Mouse (Mus musculus) intestine, postnatal 0 days (tissue): ENCODE results near the gene Anks1. TPM values are rescaled to one million over a fixed set of nuclear protein-coding genes. Genes with fewer than 3 reads are reported as not detected.

Source experiments
- ATAC-seq: fragments of 200-750 bp; cut with Nextera tagmentation; 2 replicates; pipeline ENCODE4 v1.8.0; 2017; ENCODE audit warnings: mild to moderate bottlenecking, moderate TSS enrichment, moderate library complexity
- H3K27ac ChIP-seq: fragments of 300-500 bp; sonication (generic); 2 replicates; pipeline ENCODE4 v1.5.1; 2014; ENCODE audit warnings: mild to moderate bottlenecking, low read depth, low read length, moderate library complexity
- H3K27me3 ChIP-seq: fragments of 300-500 bp; sonication (generic); replicated peaks from 2 replicates; pipeline ENCODE4 v1.6.1; 2014; ENCODE audit warnings: low read length, mixed read lengths; ENCODE audit not compliant: control insufficient read depth, insufficient read depth
- H3K36me3 ChIP-seq: fragments of 300-500 bp; sonication (generic); 2 replicates; pipeline ENCODE4 v1.6.1; 2014; ENCODE audit warnings: mild to moderate bottlenecking, moderate library complexity; ENCODE audit not compliant: control insufficient read depth, insufficient read depth
- H3K4me1 ChIP-seq: fragments of 300-500 bp; sonication (generic); replicated peaks from 2 replicates; pipeline ENCODE4 v1.6.1; 2014; ENCODE audit warnings: antibody characterized with exemption, low read length, mixed read lengths; ENCODE audit not compliant: control insufficient read depth, insufficient read depth
- H3K4me2 ChIP-seq: fragments of 300-500 bp; sonication (generic); replicated peaks from 2 replicates; pipeline ENCODE4 v1.6.1; 2014; ENCODE audit warnings: low read depth, mild to moderate bottlenecking, moderate library complexity
- H3K4me3 ChIP-seq: fragments of 300-500 bp; sonication (generic); 2 replicates; pipeline ENCODE4 v1.5.1; 2014; ENCODE audit warnings: low read depth, low read length
- H3K9ac ChIP-seq: fragments of 300-500 bp; sonication (generic); 2 replicates; pipeline ENCODE4 v1.6.1; 2014; ENCODE audit warnings: mild to moderate bottlenecking, low read depth, low read length
- H3K9me3 ChIP-seq: fragments of 300-500 bp; sonication (generic); 2 replicates; pipeline ENCODE4 v1.6.1; 2016; ENCODE audit warnings: mixed run types; ENCODE audit not compliant: control insufficient read depth
- CTCF ChIP-seq: sonication (generic); IDR thresholded peaks from 2 replicates; pipeline ENCODE4 v1.5.1; 2016; ENCODE audit warnings: low read depth, mild to moderate bottlenecking, control low read depth, antibody characterized with exemption, moderate library complexity
- WGBS: fragments of 180-500 bp; shearing (Covaris S2); extraction: QIAGEN DNeasy Blood & Tissue Kit; methylation state at CpG from one replicate; pipeline ENCODE4 v1.1.7; 2014; 5-methylcytosine and 5-hydroxymethylcytosine counted together
- polyA plus RNA-seq: library from polyadenylated mRNA; unstranded; fragments of >200 nt; fragmentation: Nextera tagmentation; extraction: Ambion mirVana; gene quantifications from 2 replicates; pipeline ENCODE4 v1.2.1, GENCODE M21; 2015

Gene Anks1
- 9.8 and 10.0 TPM in 2 replicates for polyA plus RNA-seq

GRCm38 (mm10) chr17:27908888-27909621 lies at the start of gene Anks1:
Gene Anks1, plus strand, starts transcription at chr17:27909306.
- Histone ChIP-seq H3K4me3 (peak within 1 kb of the TSS; percentile 95), H3K9ac (peak within 1 kb of the TSS; percentile 79), H3K4me1 (no peaks in the 10 kb centered on the region), H3K27ac (peak within 1 kb of the TSS; percentile 92), H3K4me2 (peak within 1 kb of the TSS; percentile 89), H3K9me3 (no peaks in the 10 kb centered on the region), H3K36me3 (0 out of 2 replicates have a peak, but pooled peaks cover 9% of the 10 kb centered on the region), H3K27me3 (no peaks in the 10 kb centered on the region)
- ATAC-seq, result peak; percentile 88
- 0 out of 2 replicates have a peak, but pooled peaks have one; percentile 0 for TF ChIP-seq CTCF
- WGBS, result under 1% methylated on average over 56 of the region's 78 CpGs

GRCm38 (mm10) chr17:27865461-27865860 lies 43.6 kb upstream of the Anks1 start:
- ATAC-seq, result no peak
- Histone ChIP-seq H3K9ac (no peak overlapping the region), H3K4me1 (no peaks in the 10 kb centered on the region), H3K4me2 (no peak overlapping the region), H3K27me3 (no peaks in the 10 kb centered on the region), H3K4me3 (no peak overlapping the region), H3K27ac (no peak overlapping the region), H3K36me3 (no peaks in the 10 kb centered on the region), H3K9me3 (no peaks in the 10 kb centered on the region)
- TF ChIP-seq CTCF, result peak; percentile 53
- WGBS, result 61% methylated on average over 2 of the region's 2 CpGs

GRCm38 (mm10) chr17:27866737-27867136 lies 42.4 kb upstream of the Anks1 start:
- no peak for ATAC-seq
- no peaks in the 10 kb centered on the region for H3K27me3 ChIP-seq
- no peaks in the 10 kb centered on the region for H3K36me3 ChIP-seq
- no peak overlapping the region for H3K4me3 ChIP-seq
- H3K9me3 ChIP-seq, result no peaks in the 10 kb centered on the region
- WGBS, result 61% methylated on average over 4 of the region's 4 CpGs
- H3K4me2 ChIP-seq, result no peak overlapping the region
- no peaks in the 10 kb centered on the region for H3K4me1 ChIP-seq
- no peak overlapping the region for H3K9ac ChIP-seq
- no peak for TF ChIP-seq CTCF
- no peak overlapping the region for H3K27ac ChIP-seq

GRCm38 (mm10) chr17:27871851-27872250 lies 37.3 kb upstream of the Anks1 start:
- Histone ChIP-seq H3K9ac (no peak overlapping the region), H3K4me1 (peaks cover 7% of the 10 kb centered on the region; the same call in 1 of the 2 replicates), H3K4me2 (no peak overlapping the region), H3K27ac (no peak overlapping the region), H3K27me3 (no peaks in the 10 kb centered on the region), H3K36me3 (no peaks in the 10 kb centered on the region), H3K9me3 (no peaks in the 10 kb centered on the region), H3K4me3 (no peak overlapping the region)
- ATAC-seq, result no peak
- TF ChIP-seq CTCF, result no peak
- 82% methylated on average over 3 of the region's 3 CpGs for WGBS

GRCm38 (mm10) chr17:27873583-27873982 lies 35.5 kb upstream of the Anks1 start:
- no peak overlapping the region for H3K27ac ChIP-seq
- no peaks in the 10 kb centered on the region for H3K9me3 ChIP-seq
- peaks cover 3% of the 10 kb centered on the region; the same call in 1 of the 2 replicates for H3K36me3 ChIP-seq
- H3K27me3 ChIP-seq, result no peaks in the 10 kb centered on the region
- no peak overlapping the region for H3K4me3 ChIP-seq
- no peak for ATAC-seq
- H3K4me2 ChIP-seq, result no peak overlapping the region
- H3K9ac ChIP-seq, result no peak overlapping the region
- peaks cover 7% of the 10 kb centered on the region; the same call in 1 of the 2 replicates for H3K4me1 ChIP-seq
- WGBS, result 52% methylated on average over 3 of the region's 3 CpGs
- no peak for TF ChIP-seq CTCF

- Histone ChIP-seq H3K4me1 (peaks cover 7% of the 10 kb centered on the region; the same call in 1 of the 2 replicates), H3K27ac (0 out of 2 replicates have a peak overlapping the region, but pooled peaks have one; percentile 31), H3K4me3 (no peak overlapping the region), H3K9ac (no peak overlapping the region), H3K4me2 (peak overlapping the region; percentile 45; the same call in 1 of the 2 replicates), H3K36me3 (peaks cover 10% of the 10 kb centered on the region; the same call in 1 of the 2 replicates), H3K27me3 (no peaks in the 10 kb centered on the region), H3K9me3 (no peaks in the 10 kb centered on the region)
- no peak for TF ChIP-seq CTCF
- ATAC-seq, result peak; percentile 58
- 25% methylated on average over 5 of the region's 5 CpGs for WGBS
These were observed 34.6 kb upstream of the Anks1 start for GRCm38 (mm10) chr17:27874510-27874909.
